Mouse (Mus musculus) bone marrow macrophage, adult 2 months (primary cell): ENCODE data around the gene Ccdc93.

Experiments used
- CTCF ChIP-seq: IDR thresholded peaks from 2 replicates; pipeline ENCODE4 v1.5.1; 2012; ENCODE audit warnings: low read depth, mild to moderate bottlenecking, low read length, moderate library complexity
- POLR2A ChIP-seq: IDR thresholded peaks from 2 replicates; pipeline ENCODE4 v1.6.1; 2012; ENCODE audit warnings: mild to moderate bottlenecking, low read depth, low read length, borderline replicate concordance

GRCm38 (mm10) chr1:121529286-121529685, 98.4 kb downstream of the Ccdc93 start:
- TF ChIP-seq CTCF (no peak), POLR2A (no peak)
